Mouse (Mus musculus): ENCODE measurements around the gene Rasgrf1.

DNA sequence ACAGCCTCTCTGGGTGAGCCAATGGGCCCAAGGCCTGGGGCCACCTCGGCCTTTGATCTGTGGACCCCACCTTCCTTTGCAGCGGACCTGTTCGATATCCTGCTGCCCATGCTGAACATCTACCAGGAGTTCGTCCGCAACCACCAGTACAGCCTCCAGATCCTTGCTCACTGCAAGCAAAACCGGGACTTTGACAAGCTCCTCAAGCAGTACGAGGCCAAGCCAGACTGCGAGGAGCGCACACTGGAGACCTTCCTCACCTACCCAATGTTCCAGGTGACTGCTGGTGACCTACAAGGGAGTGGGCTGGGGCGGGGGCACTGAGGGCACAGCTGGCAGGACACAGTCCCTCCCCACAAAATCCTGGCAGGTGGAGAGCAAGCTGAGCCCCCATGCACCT, 60.6 kb downstream of the Rasgrf1 start:
- TF ChIP-seq POLR2A (IDR thresholded peaks at IDR 0.05; ENCODE audit: low read depth, low read length) = no peak
- no peak for TF ChIP-seq CTCF (IDR thresholded peaks at IDR 0.05; ENCODE audit: borderline replicate concordance, insufficient read depth, low read length)
